Mouse (Mus musculus) brain, adult 2 months (tissue): ENCODE measurements at regions not wholly inside any gene's neighbourhood (a gene's known extent, or its start where the extent isn't known, plus 50 kb on each side); places are given as distances from the start of the nearest gene placed in this dataset.
A peak's percentile ranks its signal among the peaks of the same experiment; 100 is the strongest.

ENCODE experiments used
- DNase-seq: peaks from one replicate; pipeline ENCODE4 v3.0.0; 2011; ENCODE audit warnings: low read depth, low spot score

GRCm38 (mm10) chr13:26714056-26714455 lies 55.9 kb downstream of the Hdgfl1 start:
- DNase-seq: peak; percentile 86

GRCm38 (mm10) chr13:26699062-26699684 lies 70.8 kb downstream of the Hdgfl1 start:
- DNase-seq: no peak

- DNase-seq: peak; percentile 7
Measured at GRCm38 (mm10) chr13:26659471-26659870, 110.5 kb downstream of the Hdgfl1 start.

GRCm38 (mm10) chr13:26657010-26657611 lies 112.9 kb downstream of the Hdgfl1 start:
- DNase-seq: peak; percentile 54
